Mouse (Mus musculus): ENCODE results near the gene Nubpl. TPM values are rescaled to one million over a fixed set of nuclear protein-coding genes. Genes with fewer than 3 reads are reported as not detected.
"Not testable (repeated sequence)": the region's sequence is repeated elsewhere in the genome, so short reads cannot be mapped to it uniquely, and the experiment has no call there.

The Nubpl gene
- polyA plus RNA-seq, 1 experiment from 2014 or later: 16.3 TPM

- no peak overlapping the region for H3K4me3 ChIP-seq (ENCODE audit: low read depth, low read length)
- 44% methylated on average over 5 of the region's 5 CpGs for WGBS
- DNase-seq (peak; percentile 62), ATAC-seq (ENCODE audit: insufficient read depth) (peak; percentile 44; the same call in 1 of the 2 replicates)
- H3K9me3 ChIP-seq (ENCODE audit: low read depth, low read length): no peaks in the 10 kb centered on the region
- H3K27me3 ChIP-seq (ENCODE audit: insufficient read depth, low read length): no peaks in the 10 kb centered on the region
- H3K27ac ChIP-seq (ENCODE audit: low read depth): no peak overlapping the region
- no peak for TF ChIP-seq CTCF (IDR thresholded peaks at IDR 0.05; ENCODE audit: low read depth)
- no peaks in the 10 kb centered on the region for H3K4me1 ChIP-seq (ENCODE audit: insufficient read depth)
- H3K36me3 ChIP-seq (ENCODE audit: insufficient read depth): no peaks in the 10 kb centered on the region
- H3K9ac ChIP-seq: no peak overlapping the region
- no peak overlapping the region for H3K4me2 ChIP-seq
Observed at GRCm38 (mm10) chr12:52186963-52187590, 89.5 kb downstream of the Nubpl start.

- Histone ChIP-seq H3K4me3 (ENCODE audit: low read depth, low read length) (no peak overlapping the region), H3K27ac (ENCODE audit: low read depth) (no peak overlapping the region), H3K9me3 (ENCODE audit: low read depth, low read length) (no peaks in the 10 kb centered on the region), H3K9ac (no peak overlapping the region), H3K27me3 (ENCODE audit: insufficient read depth, low read length) (no peaks in the 10 kb centered on the region), H3K4me1 (ENCODE audit: insufficient read depth) (no peaks in the 10 kb centered on the region), H3K4me2 (no peak overlapping the region), H3K36me3 (ENCODE audit: insufficient read depth) (no peaks in the 10 kb centered on the region)
- no peak for ATAC-seq (ENCODE audit: insufficient read depth)
- no peak for TF ChIP-seq CTCF (IDR thresholded peaks at IDR 0.05; ENCODE audit: low read depth)
- 79% methylated on average over 4 of the region's 4 CpGs for WGBS
- DNase-seq: no peak
Observed at GRCm38 (mm10) chr12:52198471-52198870, 100.9 kb downstream of the Nubpl start.

- DNase-seq: peak; percentile 13
Observed at GRCm38 (mm10) chr12:52209121-52209610, 111.6 kb downstream of the Nubpl start.

GRCm38 (mm10) chr12:52211144-52211543 lies 113.6 kb downstream of the Nubpl start:
- TF ChIP-seq CTCF (IDR thresholded peaks at IDR 0.05; ENCODE audit: low read depth): no peak
- Histone ChIP-seq H3K9me3 (ENCODE audit: low read depth, low read length) (no peaks in the 10 kb centered on the region), H3K27ac (ENCODE audit: low read depth) (no peak overlapping the region), H3K9ac (no peak overlapping the region), H3K36me3 (ENCODE audit: insufficient read depth) (no peaks in the 10 kb centered on the region), H3K27me3 (ENCODE audit: insufficient read depth, low read length) (no peaks in the 10 kb centered on the region), H3K4me1 (ENCODE audit: insufficient read depth) (no peaks in the 10 kb centered on the region), H3K4me3 (ENCODE audit: low read depth, low read length) (no peak overlapping the region), H3K4me2 (no peak overlapping the region)
- DNase-seq: no peak
- no peak for ATAC-seq (ENCODE audit: insufficient read depth)

More at GRCm38 (mm10) chr12:52209121-52209610, 111.6 kb downstream of the Nubpl start:
- Histone ChIP-seq H3K9ac (no peak overlapping the region), H3K4me1 (ENCODE audit: insufficient read depth) (no peaks in the 10 kb centered on the region), H3K36me3 (ENCODE audit: insufficient read depth) (no peaks in the 10 kb centered on the region), H3K4me2 (no peak overlapping the region), H3K9me3 (ENCODE audit: low read depth, low read length) (no peaks in the 10 kb centered on the region), H3K4me3 (ENCODE audit: low read depth, low read length) (no peak overlapping the region), H3K27me3 (ENCODE audit: insufficient read depth, low read length) (no peaks in the 10 kb centered on the region), H3K27ac (ENCODE audit: low read depth) (no peak overlapping the region)
- TF ChIP-seq CTCF (IDR thresholded peaks at IDR 0.05; ENCODE audit: low read depth): no peak
- no peak for ATAC-seq (ENCODE audit: insufficient read depth)
- WGBS: 73% methylated on average over 3 of the region's 3 CpGs

GRCm38 (mm10) chr12:52214837-52215236 lies 117.3 kb downstream of the Nubpl start:
- 65% methylated on average over 2 of the region's 2 CpGs for WGBS
- Histone ChIP-seq H3K4me1 (ENCODE audit: insufficient read depth) (no peaks in the 10 kb centered on the region), H3K27me3 (ENCODE audit: insufficient read depth, low read length) (no peaks in the 10 kb centered on the region), H3K4me2 (no peak overlapping the region), H3K9ac (no peak overlapping the region), H3K36me3 (ENCODE audit: insufficient read depth) (no peaks in the 10 kb centered on the region), H3K4me3 (ENCODE audit: low read depth, low read length) (no peak overlapping the region), H3K9me3 (ENCODE audit: low read depth, low read length) (no peaks in the 10 kb centered on the region), H3K27ac (ENCODE audit: low read depth) (no peak overlapping the region)
- ATAC-seq (ENCODE audit: insufficient read depth) (no peak), DNase-seq (no peak)
- TF ChIP-seq CTCF (IDR thresholded peaks at IDR 0.05; ENCODE audit: low read depth): no peak

- no peak for TF ChIP-seq CTCF (IDR thresholded peaks at IDR 0.05; ENCODE audit: low read depth)
- Histone ChIP-seq H3K27me3 (ENCODE audit: insufficient read depth, low read length) (no peaks in the 10 kb centered on the region), H3K4me1 (ENCODE audit: insufficient read depth) (no peaks in the 10 kb centered on the region), H3K4me3 (ENCODE audit: low read depth, low read length) (no peak overlapping the region), H3K27ac (ENCODE audit: low read depth) (no peak overlapping the region), H3K36me3 (ENCODE audit: insufficient read depth) (no peaks in the 10 kb centered on the region), H3K9me3 (ENCODE audit: low read depth, low read length) (no peaks in the 10 kb centered on the region), H3K9ac (no peak overlapping the region), H3K4me2 (no peak overlapping the region)
- DNase-seq (no peak), ATAC-seq (ENCODE audit: insufficient read depth) (no peak)
- WGBS: 72% methylated on average over 4 of the region's 4 CpGs
Observed at GRCm38 (mm10) chr12:52224954-52225353, 127.4 kb downstream of the Nubpl start.

GRCm38 (mm10) chr12:52228746-52229145 lies 131.2 kb downstream of the Nubpl start:
- Histone ChIP-seq H3K4me3 (ENCODE audit: low read depth, low read length) (no peak overlapping the region), H3K27me3 (ENCODE audit: insufficient read depth, low read length) (no peaks in the 10 kb centered on the region), H3K4me1 (ENCODE audit: insufficient read depth) (no peaks in the 10 kb centered on the region), H3K9ac (no peak overlapping the region), H3K4me2 (no peak overlapping the region), H3K27ac (ENCODE audit: low read depth) (no peak overlapping the region), H3K36me3 (ENCODE audit: insufficient read depth) (no peaks in the 10 kb centered on the region), H3K9me3 (ENCODE audit: low read depth, low read length) (no peaks in the 10 kb centered on the region)
- WGBS: 81% methylated on average over 3 of the region's 3 CpGs
- no peak for TF ChIP-seq CTCF (IDR thresholded peaks at IDR 0.05; ENCODE audit: low read depth)
- DNase-seq (no peak), ATAC-seq (ENCODE audit: insufficient read depth) (no peak)

GRCm38 (mm10) chr12:52231929-52232328 lies 134.4 kb downstream of the Nubpl start:
- not testable (repeated sequence) for H3K27ac ChIP-seq (ENCODE audit: low read depth); H3K9me3 ChIP-seq (ENCODE audit: low read depth, low read length); H3K9ac ChIP-seq; DNase-seq; H3K4me1 ChIP-seq (ENCODE audit: insufficient read depth); ATAC-seq (ENCODE audit: insufficient read depth); H3K4me3 ChIP-seq (ENCODE audit: low read depth, low read length); H3K4me2 ChIP-seq; H3K27me3 ChIP-seq (ENCODE audit: insufficient read depth, low read length); H3K36me3 ChIP-seq (ENCODE audit: insufficient read depth)
- 89% methylated on average over 1 of the region's 3 CpGs for WGBS
